Mouse (Mus musculus) activated CD4-positive, CD25-positive, alpha-beta regulatory T cell (primary cell): Measurements from ENCODE around the gene Fnd3c2. TPM values are rescaled to one million over a fixed set of nuclear protein-coding genes. Genes with fewer than 3 reads are reported as not detected.

ENCODE experiments used
- polyA plus RNA-seq, 2 experiments: library from polyadenylated mRNA; unstranded; fragments of 100-300 nt; shearing (Covaris generic); gene quantifications; one replicate each; pipeline ENCODE4 v1.2.1; 2017

Fnd3c2 gene
- polyA plus RNA-seq, result not detected

DNA sequence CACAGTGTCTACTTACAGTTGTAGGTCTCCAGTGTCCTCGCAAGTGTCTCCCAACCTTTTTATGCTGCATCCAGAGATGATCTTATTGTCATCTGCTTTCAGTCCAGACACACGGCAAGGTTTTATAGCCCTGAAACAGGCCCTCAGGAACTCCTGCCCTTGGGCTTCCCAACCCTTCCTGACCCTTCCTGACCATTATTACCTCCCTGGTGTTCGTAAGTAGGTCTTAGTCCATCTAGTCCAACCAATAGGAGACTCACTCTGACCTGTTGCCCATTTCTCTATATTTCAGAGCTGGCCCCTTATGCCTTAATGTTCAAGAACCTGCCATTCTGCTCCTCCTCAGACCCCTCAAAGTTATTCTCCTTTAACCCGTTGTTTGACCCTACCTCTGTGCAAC lies at the start of gene Fnd3c2:
Fnd3c2 (minus strand) TSS at position 101 of the 400 bp plus-strand sequence.

GRCm38 (mm10) chrX:106221058-106221457 lies 34.1 kb downstream of the Fnd3c2 start, which contains the start of gene Taf9b:
Taf9b (minus strand) TSS chrX:106221158.

GRCm38 (mm10) chrX:106186713-106187649 lies 68.2 kb downstream of the Fnd3c2 start, which contains the start of gene Pgk1:
Pgk1 (plus strand) TSS chrX:106187100.

Other genes starting within 250 kb of the Fnd3c2 start
- 10 to 100 TPM; 32.4 to 37.7 TPM for gene Magt1, start 243.5 kb downstream of the Fnd3c2 start, polyA plus RNA-seq
- gene Cox7b, start 239.7 kb downstream of the Fnd3c2 start, polyA plus RNA-seq, result 100 to 1,000 TPM; 317 to 324 TPM
- gene Atp7a, start 228.1 kb downstream of the Fnd3c2 start, polyA plus RNA-seq, result 1 to 10 TPM; 7.7 to 9.8 TPM
- gene Tlr13, start 112.2 kb downstream of the Fnd3c2 start, polyA plus RNA-seq, result under 1 TPM; 0.14 to 0.47 TPM
- gene Pgk1, start 68.3 kb downstream of the Fnd3c2 start, polyA plus RNA-seq, result 100 to 1,000 TPM; 161 to 191 TPM
- 10 to 100 TPM; 30.0 to 37.6 TPM for gene Taf9b, start 34.2 kb downstream of the Fnd3c2 start, polyA plus RNA-seq
- gene Fndc3c1, start 230.0 kb upstream of the Fnd3c2 start, polyA plus RNA-seq, result not detected